Mouse (Mus musculus) liver, embryonic 11.5 days (tissue): ENCODE data around the gene Got1. TPM values are rescaled to one million over a fixed set of nuclear protein-coding genes. Genes with fewer than 3 reads are reported as not detected.

Experiments
- ATAC-seq: fragments of 200-750 bp; cut with Nextera tagmentation; replicated peaks from 2 replicates; pipeline ENCODE4 v1.8.0; 2017; ENCODE audit warnings: moderate number of reproducible peaks, mild to moderate bottlenecking, moderate TSS enrichment, moderate library complexity; ENCODE audit not compliant: low FRiP score
- DNase-seq: peaks from one replicate; pipeline ENCODE4 v3.0.0-alpha.2; 2017; ENCODE audit warnings: low spot score
- H3K27ac ChIP-seq: fragments of 300-500 bp; sonication (generic); 2 replicates; pipeline ENCODE4 v1.5.1; 2014; ENCODE audit warnings: mild to moderate bottlenecking, low read depth, low read length, control low read depth
- H3K27me3 ChIP-seq: fragments of 300-500 bp; sonication (generic); replicated peaks from 2 replicates; pipeline ENCODE4 v1.6.1; 2014; ENCODE audit warnings: low read length, mixed read lengths; ENCODE audit not compliant: control insufficient read depth, insufficient read depth
- H3K36me3 ChIP-seq: fragments of 300-500 bp; sonication (generic); 2 replicates; pipeline ENCODE4 v1.6.1; 2014; ENCODE audit warnings: mild to moderate bottlenecking, low read length, moderate library complexity, mixed read lengths; ENCODE audit not compliant: control insufficient read depth, insufficient read depth
- H3K4me1 ChIP-seq: fragments of 300-500 bp; sonication (generic); replicated peaks from 2 replicates; pipeline ENCODE4 v1.6.1; 2014; ENCODE audit warnings: low read length, mixed read lengths; ENCODE audit not compliant: control insufficient read depth, insufficient read depth
- H3K4me2 ChIP-seq: fragments of 300-500 bp; sonication (generic); 2 replicates; pipeline ENCODE4 v1.6.1; 2014; ENCODE audit warnings: mild to moderate bottlenecking, control low read depth, moderate library complexity
- H3K4me3 ChIP-seq: fragments of 300-500 bp; sonication (generic); 2 replicates; pipeline ENCODE4 v1.5.1; 2014; ENCODE audit warnings: low read depth, low read length, control low read depth
- H3K9ac ChIP-seq: fragments of 300-500 bp; sonication (generic); 2 replicates; pipeline ENCODE4 v1.6.1; 2014; ENCODE audit warnings: low read depth, low read length, control low read depth
- H3K9me3 ChIP-seq: fragments of 300-500 bp; sonication (generic); 2 replicates; pipeline ENCODE4 v1.6.1; 2016; ENCODE audit warnings: low read length, inconsistent platforms, mixed read lengths; ENCODE audit not compliant: control insufficient read depth
- WGBS: fragments of 180-500 bp; shearing (Covaris S2); extraction: QIAGEN DNeasy Blood & Tissue Kit; methylation state at CpG from one replicate; pipeline ENCODE4 v1.1.7; 2014; 5-methylcytosine and 5-hydroxymethylcytosine counted together
- polyA plus RNA-seq: library from polyadenylated mRNA; unstranded; fragments of >200 nt; fragmentation: Nextera tagmentation; extraction: Ambion mirVana; gene quantifications from 2 replicates; pipeline ENCODE4 v1.2.1, GENCODE M21; 2014

The Got1 gene
- polyA plus RNA-seq, 1 experiment from 2014 or later, result 33.7 TPM

- H3K9ac ChIP-seq, result no peak overlapping the region
- no peaks in the 10 kb centered on the region for H3K27me3 ChIP-seq
- H3K9me3 ChIP-seq, result no peaks in the 10 kb centered on the region
- no peaks in the 10 kb centered on the region for H3K36me3 ChIP-seq
- H3K4me2 ChIP-seq, result no peak overlapping the region
- WGBS, result 87% methylated on average over 9 of the region's 9 CpGs
- ATAC-seq (no peak), DNase-seq (no peak)
- H3K4me1 ChIP-seq, result peaks cover 19% of the 10 kb centered on the region
- no peak overlapping the region for H3K27ac ChIP-seq
- H3K4me3 ChIP-seq, result no peak overlapping the region
Measured at GRCm38 (mm10) chr19:43526025-43526424, 1.6 kb upstream of the Got1 start.

- DNase-seq (no peak), ATAC-seq (no peak)
- Histone ChIP-seq H3K9ac (peak overlapping the region; percentile 81; the same call in 1 of the 2 replicates), H3K36me3 (no peaks in the 10 kb centered on the region), H3K4me1 (peaks cover 24% of the 10 kb centered on the region), H3K4me2 (peak overlapping the region; percentile 88; the same call in 1 of the 2 replicates), H3K27me3 (no peaks in the 10 kb centered on the region), H3K4me3 (no peak overlapping the region; the same call in 1 of the 2 replicates), H3K27ac (no peak overlapping the region), H3K9me3 (no peaks in the 10 kb centered on the region)
- WGBS, result 89% methylated on average over 7 of the region's 7 CpGs
Measured at GRCm38 (mm10) chr19:43525566-43525965, 1.2 kb upstream of the Got1 start.

- peaks cover 27% of the 10 kb centered on the region for H3K4me1 ChIP-seq
- peak overlapping the region; percentile 88 for H3K4me2 ChIP-seq
- ATAC-seq (peak; percentile 4; the same call in 1 of the 2 replicates), DNase-seq (no peak)
- H3K9me3 ChIP-seq, result no peaks in the 10 kb centered on the region
- WGBS, result 13% methylated on average over 10 of the region's 10 CpGs
- H3K9ac ChIP-seq, result peak overlapping the region; percentile 81
- peak overlapping the region; percentile 74 for H3K4me3 ChIP-seq
- H3K27ac ChIP-seq, result 0 out of 2 replicates have a peak overlapping the region, but pooled peaks have one; percentile 21
- H3K36me3 ChIP-seq, result no peaks in the 10 kb centered on the region
- no peaks in the 10 kb centered on the region for H3K27me3 ChIP-seq
Measured at GRCm38 (mm10) chr19:43525104-43525482, 688 bp upstream of the Got1 start.

GRCm38 (mm10) chr19:43523551-43523950, 854 bp downstream of the Got1 start:
- Histone ChIP-seq H3K9ac (peak overlapping the region; percentile 81), H3K9me3 (no peaks in the 10 kb centered on the region), H3K4me3 (peak overlapping the region; percentile 74), H3K4me2 (peak overlapping the region; percentile 88), H3K27ac (no peak overlapping the region), H3K27me3 (no peaks in the 10 kb centered on the region), H3K4me1 (peaks cover 27% of the 10 kb centered on the region), H3K36me3 (no peaks in the 10 kb centered on the region)
- WGBS, result 3% methylated on average over 12 of the region's 12 CpGs
- ATAC-seq (no peak), DNase-seq (peak; percentile 47)

- peaks cover 2% of the 10 kb centered on the region; the same call in 1 of the 2 replicates for H3K36me3 ChIP-seq
- ATAC-seq (no peak), DNase-seq (no peak)
- no peaks in the 10 kb centered on the region for H3K27me3 ChIP-seq
- peaks cover 26% of the 10 kb centered on the region for H3K4me1 ChIP-seq
- no peaks in the 10 kb centered on the region for H3K9me3 ChIP-seq
- H3K4me3 ChIP-seq, result no peak overlapping the region
- no peak overlapping the region for H3K27ac ChIP-seq
- no peak overlapping the region for H3K9ac ChIP-seq
- H3K4me2 ChIP-seq, result peak overlapping the region; percentile 14; the same call in 1 of the 2 replicates
- 83% methylated on average over 9 of the region's 9 CpGs for WGBS
Measured at GRCm38 (mm10) chr19:43521996-43522395, 2.4 kb downstream of the Got1 start.

- 71% methylated on average over 8 of the region's 8 CpGs for WGBS
- no peaks in the 10 kb centered on the region for H3K9me3 ChIP-seq
Measured at GRCm38 (mm10) chr19:43521362-43521761, 3.0 kb downstream of the Got1 start.

GRCm38 (mm10) chr19:43520402-43520801, 4.0 kb downstream of the Got1 start:
- H3K9me3 ChIP-seq, result no peaks in the 10 kb centered on the region
- H3K27ac ChIP-seq, result no peak overlapping the region
- no peaks in the 10 kb centered on the region for H3K27me3 ChIP-seq
- peak overlapping the region; percentile 32 for H3K4me2 ChIP-seq
- no peak for DNase-seq
- 25% methylated on average over 9 of the region's 10 CpGs for WGBS
- H3K4me3 ChIP-seq, result no peak overlapping the region
- peaks cover 2% of the 10 kb centered on the region; the same call in 1 of the 2 replicates for H3K36me3 ChIP-seq
- H3K9ac ChIP-seq, result no peak overlapping the region
- peaks cover 24% of the 10 kb centered on the region for H3K4me1 ChIP-seq
- ATAC-seq, result no peak

More at GRCm38 (mm10) chr19:43521362-43521761, 3.0 kb downstream of the Got1 start:
- no peak overlapping the region for H3K9ac ChIP-seq
- DNase-seq (no peak), ATAC-seq (no peak)
- peaks cover 24% of the 10 kb centered on the region for H3K4me1 ChIP-seq
- H3K36me3 ChIP-seq, result peaks cover 2% of the 10 kb centered on the region; the same call in 1 of the 2 replicates
- no peak overlapping the region for H3K4me3 ChIP-seq
- no peaks in the 10 kb centered on the region for H3K27me3 ChIP-seq
- peak overlapping the region; percentile 32; the same call in 1 of the 2 replicates for H3K4me2 ChIP-seq
- no peak overlapping the region for H3K27ac ChIP-seq

GRCm38 (mm10) chr19:43519226-43519625, 5.2 kb downstream of the Got1 start:
- Histone ChIP-seq H3K27me3 (no peaks in the 10 kb centered on the region), H3K9ac (no peak overlapping the region), H3K9me3 (no peaks in the 10 kb centered on the region), H3K4me1 (peaks cover 19% of the 10 kb centered on the region), H3K36me3 (peaks cover 5% of the 10 kb centered on the region; the same call in 1 of the 2 replicates), H3K4me2 (no peak overlapping the region), H3K27ac (no peak overlapping the region), H3K4me3 (no peak overlapping the region)
- DNase-seq (no peak), ATAC-seq (no peak)
- WGBS, result 91% methylated on average over 10 of the region's 10 CpGs

- Histone ChIP-seq H3K27ac (no peak overlapping the region), H3K4me2 (no peak overlapping the region), H3K9me3 (no peaks in the 10 kb centered on the region), H3K9ac (no peak overlapping the region), H3K4me3 (no peak overlapping the region), H3K27me3 (no peaks in the 10 kb centered on the region), H3K36me3 (peaks cover 5% of the 10 kb centered on the region; the same call in 1 of the 2 replicates), H3K4me1 (peaks cover 15% of the 10 kb centered on the region)
- no peak for DNase-seq
- WGBS, result 85% methylated on average over 7 of the region's 7 CpGs
- no peak for ATAC-seq
Measured at GRCm38 (mm10) chr19:43518261-43518660, 6.1 kb downstream of the Got1 start.
